Mouse (Mus musculus): ENCODE results near the gene Nkain1. TPM values are rescaled to one million over a fixed set of nuclear protein-coding genes. Genes with fewer than 3 reads are reported as not detected.
A peak's percentile ranks its signal among the peaks of the same experiment; 100 is the strongest.

Nkain1 gene
- total RNA-seq, 1 experiment from 2014 or later = 6.6 TPM

- DNase-seq = no peak
Observed at GRCm38 (mm10) chr4:130552312-130553120, 21.5 kb downstream of the Nkain1 start.

GRCm38 (mm10) chr4:130550511-130550910, 23.5 kb downstream of the Nkain1 start:
- DNase-seq = no peak

DNA sequence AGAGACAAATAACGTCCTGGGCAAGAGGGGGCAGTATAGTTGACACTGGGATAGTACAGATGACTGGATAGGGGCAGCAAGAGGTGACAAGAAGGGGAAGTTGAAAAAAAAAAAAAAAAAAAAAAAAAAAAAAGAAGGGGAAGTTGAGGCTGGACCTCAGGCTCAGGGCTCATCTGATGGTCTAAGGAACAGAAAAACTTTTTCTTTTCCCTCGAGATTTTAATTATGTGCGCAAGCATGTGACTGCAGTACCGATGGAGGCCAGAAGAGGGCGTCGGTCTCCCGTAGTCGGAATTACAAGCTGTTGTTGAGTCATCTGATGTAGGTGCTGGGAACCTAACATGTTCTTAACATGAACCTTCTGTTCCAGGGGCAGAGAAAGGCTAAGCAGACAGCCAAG, 24.8 kb downstream of the Nkain1 start:
- DNase-seq = no peak

DNA sequence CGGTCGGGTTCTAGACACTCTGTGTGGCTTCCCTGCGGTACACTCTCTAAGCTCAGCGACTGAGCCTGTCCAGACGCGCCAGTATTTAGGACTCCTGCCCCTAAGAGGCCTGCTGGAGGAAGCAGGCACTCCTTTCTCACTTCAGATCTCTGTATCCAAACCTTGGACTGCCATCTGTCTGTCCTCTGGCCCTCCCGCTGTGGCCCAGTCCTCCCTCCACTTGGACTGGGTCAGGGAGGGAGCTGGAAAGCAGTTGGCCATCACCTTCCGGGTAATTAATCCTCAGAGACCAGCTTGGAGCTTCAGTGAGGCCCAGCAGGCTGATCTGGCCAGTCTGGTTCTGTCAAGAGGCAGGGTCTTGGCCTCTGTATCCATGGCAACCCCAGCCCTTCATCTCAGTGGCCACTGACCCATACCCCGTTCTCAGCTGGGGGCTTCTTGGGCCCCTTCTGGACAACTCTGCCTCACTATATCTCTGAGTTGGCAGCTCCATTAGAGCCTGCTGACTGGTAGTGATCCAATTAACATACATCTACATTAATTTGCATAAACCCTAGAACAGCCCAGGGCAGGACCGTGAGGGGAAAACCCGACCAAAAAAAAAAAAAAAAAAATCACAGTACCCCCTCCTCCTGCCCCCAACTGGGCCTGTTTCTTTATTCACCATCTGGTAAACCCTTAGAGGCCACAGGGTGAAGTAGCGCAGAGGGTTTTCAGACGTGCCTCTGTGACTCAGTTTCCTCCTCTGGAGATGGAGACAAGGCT, 27.0 kb downstream of the Nkain1 start:
- no peak for DNase-seq

- no peak for DNase-seq
Observed at GRCm38 (mm10) chr4:130544392-130544791, 29.6 kb downstream of the Nkain1 start.

- no peak for DNase-seq
Observed at GRCm38 (mm10) chr4:130543121-130543520, 30.9 kb downstream of the Nkain1 start.

DNA sequence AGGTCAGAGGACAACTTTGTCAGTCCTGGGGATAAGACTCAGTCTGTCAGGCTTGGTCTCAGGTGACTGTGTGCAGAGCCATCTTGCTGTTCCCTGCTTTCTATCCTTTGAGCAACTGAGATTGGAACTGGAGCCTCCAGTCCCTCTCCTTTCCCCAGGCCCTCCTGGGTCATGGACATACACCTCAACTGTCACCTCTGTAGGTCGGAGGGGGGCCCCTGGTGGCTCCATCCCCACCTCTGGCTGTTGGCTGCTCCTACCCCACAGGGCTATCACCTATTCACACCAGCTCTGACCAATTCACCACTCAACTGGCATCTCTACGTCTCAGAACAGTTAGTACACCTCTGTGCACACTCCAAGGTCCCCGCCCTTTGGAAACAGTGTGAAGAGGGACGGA, 33.1 kb downstream of the Nkain1 start:
- DNase-seq = no peak

DNA sequence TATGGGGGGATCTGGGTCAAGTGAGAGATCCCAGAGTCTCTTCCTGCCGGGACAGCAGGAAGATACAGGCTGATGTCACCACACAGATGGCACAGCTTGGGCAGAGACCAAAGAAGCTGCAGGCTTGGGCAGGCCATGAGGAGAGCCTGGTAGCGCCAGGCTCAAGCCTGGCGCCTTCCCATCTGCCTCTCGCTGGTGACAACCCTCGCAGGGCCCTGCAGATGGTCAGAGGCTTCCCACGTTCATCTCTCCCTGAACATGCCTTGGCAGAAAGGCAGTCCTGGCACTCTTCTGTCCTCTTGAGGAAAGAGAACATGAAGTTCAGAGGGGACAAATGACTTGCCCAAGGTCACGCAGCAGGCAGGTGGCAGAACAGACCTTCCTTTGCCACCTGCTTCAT, 34.3 kb downstream of the Nkain1 start:
- no peak for DNase-seq

- no peak for DNase-seq
Observed at GRCm38 (mm10) chr4:130539053-130539452, 34.9 kb downstream of the Nkain1 start.

GRCm38 (mm10) chr4:130537371-130537770, 36.6 kb downstream of the Nkain1 start:
- DNase-seq = no peak

DNA sequence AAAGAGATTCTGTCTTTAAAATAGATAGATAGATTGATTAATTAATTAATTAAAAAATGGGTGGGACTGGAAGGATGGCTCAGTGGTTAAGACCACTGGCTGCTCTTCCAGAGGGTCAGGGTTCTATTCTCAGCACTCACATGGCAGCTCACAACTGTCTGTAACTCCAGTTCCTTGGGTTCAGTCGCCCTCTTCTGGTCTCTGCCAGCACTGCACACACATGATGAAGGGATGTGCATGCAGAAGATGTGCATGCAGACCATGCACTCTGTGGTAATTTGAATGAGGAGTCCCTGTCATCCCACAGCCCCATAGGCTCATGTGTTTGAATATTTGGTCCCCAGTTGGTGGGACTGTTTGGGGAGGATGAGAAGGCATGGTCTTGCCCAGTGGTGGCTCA, 38.2 kb downstream of the Nkain1 start:
- DNase-seq = no peak

DNA sequence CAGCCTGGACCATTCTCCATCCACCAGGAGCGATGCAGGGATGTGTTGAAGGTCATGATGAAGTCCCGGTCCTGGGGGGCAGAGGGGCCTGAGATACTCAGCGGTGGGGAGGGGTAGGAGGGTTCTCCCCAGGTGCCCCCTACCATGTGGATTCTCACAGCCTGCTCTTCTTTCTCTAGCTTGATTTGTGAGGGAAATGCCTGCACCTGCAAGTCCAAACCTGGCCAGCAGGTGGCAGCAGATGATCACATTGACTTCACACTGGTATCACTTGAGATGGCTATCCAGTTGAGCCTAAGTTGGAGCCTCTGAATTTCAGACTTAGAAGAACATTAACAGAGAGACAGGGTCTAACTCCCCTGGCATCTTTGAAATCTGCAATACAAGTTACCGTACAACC, 40.0 kb downstream of the Nkain1 start:
- DNase-seq = peak; percentile 90

DNA sequence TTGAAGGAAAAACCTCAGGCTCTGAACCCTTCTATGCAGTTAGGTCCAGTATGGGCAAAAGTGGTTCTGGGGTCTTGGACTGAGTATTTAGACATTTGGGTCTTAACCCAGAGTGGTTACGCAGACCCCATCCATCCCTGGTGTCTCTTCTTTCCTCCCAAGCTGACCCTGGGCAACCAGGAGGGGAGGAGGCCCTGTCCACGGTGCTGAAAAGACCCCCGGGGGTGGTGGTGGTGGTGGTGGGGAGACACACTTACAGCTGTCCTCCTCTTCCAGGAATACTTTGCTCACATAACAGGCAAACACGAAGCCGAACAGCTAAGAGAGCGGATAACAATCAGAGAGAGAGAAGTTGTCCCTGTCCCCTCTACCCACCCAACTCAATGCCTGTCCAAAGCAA, 41.6 kb downstream of the Nkain1 start:
- DNase-seq = no peak

- DNase-seq = peak; percentile 87
Observed at GRCm38 (mm10) chr4:130531645-130532280, 42.2 kb downstream of the Nkain1 start.

DNA sequence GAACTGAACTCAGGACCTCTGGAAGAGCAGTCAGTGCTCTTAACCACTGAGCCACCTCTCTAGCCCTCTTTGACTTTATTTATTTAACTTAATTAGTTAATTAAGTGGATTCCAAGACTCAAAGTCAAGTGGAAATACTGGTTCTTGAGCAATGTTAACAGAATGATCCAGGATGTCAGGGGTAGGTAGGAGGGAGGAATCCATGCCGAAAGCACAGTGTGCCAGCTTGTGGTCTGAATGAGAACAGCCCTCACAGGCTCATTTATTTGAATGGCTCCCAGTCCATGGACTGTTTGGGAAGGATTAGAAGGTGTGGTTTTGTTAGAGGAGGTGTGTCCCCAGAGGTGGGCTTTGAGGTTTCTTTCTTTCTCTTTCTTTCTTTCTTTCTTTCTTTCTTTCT, 46.2 kb downstream of the Nkain1 start:
- DNase-seq = no peak

- no peak for DNase-seq
Observed at GRCm38 (mm10) chr4:130525041-130525440, 48.9 kb downstream of the Nkain1 start.

GRCm38 (mm10) chr4:130521466-130521865, 52.5 kb downstream of the Nkain1 start:
- no peak for DNase-seq

DNA sequence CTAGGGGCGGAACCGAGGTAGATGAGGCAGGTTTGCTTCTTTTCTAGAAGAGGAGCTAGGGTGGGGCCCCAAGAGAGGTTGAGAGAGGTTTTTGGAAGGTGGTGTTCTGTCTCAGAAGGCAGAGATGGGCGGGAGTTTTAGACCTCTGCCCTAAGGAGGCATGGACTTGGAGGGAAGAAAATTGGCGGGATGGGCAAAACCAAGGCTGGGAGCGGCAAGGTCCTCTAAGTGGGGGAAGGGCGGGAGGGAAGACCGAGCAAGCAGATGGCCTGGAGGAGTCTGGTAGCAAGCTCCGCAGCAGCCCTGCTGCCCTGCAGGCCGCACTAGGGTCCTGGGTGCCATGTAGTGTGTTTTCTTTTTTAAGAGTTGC, 53.5 kb downstream of the Nkain1 start:
- DNase-seq = no peak

DNA sequence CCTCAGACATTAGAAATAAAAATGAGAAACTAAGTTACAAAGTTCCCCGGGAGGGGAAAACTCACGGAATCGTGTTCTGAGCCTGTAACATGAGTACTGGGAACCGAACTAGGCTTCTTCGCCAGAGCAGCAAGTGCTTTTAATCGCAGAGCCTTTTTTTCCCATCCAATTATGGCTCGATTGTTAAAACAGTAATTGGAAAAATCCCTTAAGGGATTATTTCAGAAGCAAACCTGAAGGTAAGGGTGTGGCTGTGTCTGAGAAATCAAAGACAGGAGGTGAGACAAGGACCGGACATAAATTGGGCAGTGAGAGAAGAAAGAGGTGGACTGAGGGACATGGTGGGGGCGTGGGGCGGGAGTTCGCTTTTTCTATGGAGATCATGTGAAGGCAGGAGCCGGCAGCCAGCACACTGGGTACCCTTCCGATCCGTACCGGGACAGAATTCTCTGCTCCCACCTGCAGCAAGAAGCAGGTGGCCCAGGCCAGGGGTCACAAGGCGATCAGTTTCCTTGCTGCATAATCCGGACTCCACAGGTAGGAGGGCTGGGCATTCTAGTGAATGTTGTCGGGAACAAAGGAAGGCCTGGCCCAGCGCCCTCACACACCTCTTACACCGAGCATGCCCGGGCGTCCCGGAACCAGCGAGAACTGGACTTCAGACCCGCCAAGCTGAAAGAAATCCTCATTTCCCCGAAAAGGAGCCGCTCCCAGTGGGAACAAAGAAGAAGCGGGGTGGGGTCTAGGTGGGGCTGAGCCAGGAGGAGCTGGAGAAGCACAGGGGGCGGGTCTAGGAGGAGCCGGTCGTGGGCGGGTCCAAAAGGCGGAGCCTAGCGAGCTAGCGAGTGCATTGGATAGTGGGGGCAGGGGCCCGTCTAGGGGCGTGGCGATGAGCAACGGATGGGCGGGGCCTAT, 54.1 kb downstream of the Nkain1 start:
- DNase-seq = peak; percentile 98

DNA sequence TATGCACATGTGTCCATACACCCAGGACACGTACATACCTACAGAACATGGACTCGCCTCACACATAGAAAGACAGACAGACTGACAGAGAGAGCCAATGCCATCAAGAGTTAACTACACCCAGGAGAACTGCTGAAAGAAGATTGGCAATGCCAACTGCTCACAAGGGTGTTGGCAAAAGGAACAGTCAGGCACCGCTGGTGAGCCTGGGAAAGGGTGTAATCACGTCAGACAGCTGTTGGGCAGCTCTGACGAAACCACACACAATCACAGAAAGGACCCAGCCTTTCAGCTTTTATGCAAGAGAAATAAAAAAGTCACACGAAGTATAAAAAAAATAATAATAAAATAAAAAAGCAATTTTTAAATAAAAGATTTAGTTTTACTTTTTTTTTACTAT, 57.5 kb downstream of the Nkain1 start:
- peak; percentile 56 for DNase-seq

All from adrenal gland, postnatal 14 days (tissue).